Mouse (Mus musculus): ENCODE measurements at regions not wholly inside any gene's neighbourhood (a gene's known extent, or its start where the extent isn't known, plus 50 kb on each side); places are given as distances from the start of the nearest gene placed in this dataset.

DNA sequence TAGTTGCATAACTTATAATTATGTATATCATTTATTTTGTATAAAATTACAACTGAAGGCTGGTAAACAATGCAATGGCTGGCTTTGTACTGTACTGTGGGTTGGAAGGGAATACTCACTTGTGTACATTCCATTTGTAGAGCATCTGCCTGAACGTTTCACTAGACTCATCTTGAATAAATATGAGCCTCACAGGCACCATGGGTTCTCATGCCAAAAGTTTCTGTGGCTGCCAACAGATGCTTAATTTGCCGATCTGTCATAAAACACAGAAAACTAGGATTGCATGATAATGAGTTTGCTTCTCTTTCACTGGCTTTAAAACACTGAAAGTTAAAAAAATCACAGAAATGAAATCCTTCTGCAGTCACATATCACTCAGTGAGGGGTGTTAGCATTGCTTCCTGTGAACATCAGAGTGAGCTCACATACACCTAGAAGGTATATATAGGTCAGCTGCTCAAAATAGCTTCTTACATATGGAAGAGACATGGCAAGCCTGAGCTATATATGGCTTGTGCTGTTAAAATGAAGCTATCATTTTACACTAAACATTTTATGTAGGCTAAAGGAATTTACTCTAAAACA, 152.9 kb upstream of the Arhgap24 start:
- TF ChIP-seq POLR2A (IDR thresholded peaks at IDR 0.05; ENCODE audit: borderline replicate concordance, low read depth, low read length) (no peak), CTCF (IDR thresholded peaks at IDR 0.05; ENCODE audit: low read depth, low read length) (no peak)

All from bone marrow macrophage, adult 2 months (primary cell).